ENCODE assay signal across 8 mouse cellular contexts in the genomic region with DNA sequence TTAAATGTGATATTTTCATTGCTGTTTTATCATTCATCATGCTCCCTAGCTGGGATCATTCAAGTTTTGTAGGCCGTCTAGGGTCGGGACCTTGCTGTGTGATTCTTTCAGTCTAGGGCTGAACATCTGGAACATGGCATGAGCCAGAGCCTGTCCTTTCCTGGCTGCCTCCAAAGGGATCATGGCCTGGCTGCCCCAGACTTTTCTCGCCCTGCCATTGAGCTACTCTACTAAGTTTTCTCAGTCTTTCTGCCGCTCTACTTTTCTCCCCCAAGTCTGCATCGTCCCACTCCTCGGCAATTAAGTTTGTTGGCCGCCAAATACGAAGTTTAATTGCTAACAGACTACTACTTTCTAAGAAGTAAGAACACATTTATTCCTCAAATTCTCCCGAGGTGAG. TPM values are rescaled to one million over a fixed set of nuclear protein-coding genes. Genes with fewer than 3 reads are reported as not detected.
DNase-seq lines count a peak whose midpoint lies in the region; ATAC-seq lines count a peak whose summit lies in the region.

No protein-coding gene starts in this region.

- 0 out of 2 replicates have a peak overlapping the region, but pooled peaks have one; percentile 31 for H3K27ac ChIP-seq in forebrain, embryonic 11.5 days (ENCODE audit: low read depth, low read length)
- no peak overlapping the region for H3K27ac ChIP-seq in midbrain, embryonic 11.5 days (ENCODE audit: low read depth, low read length)

- 21% methylated on average over 9 of the region's 9 CpGs for WGBS in forebrain, embryonic 11.5 days
- WGBS in midbrain, embryonic 11.5 days, result 24% methylated on average over 9 of the region's 9 CpGs

- DNase-seq in forebrain, embryonic 11.5 days (ENCODE audit: low spot score), result no peak
- peak; percentile 45 for DNase-seq in kidney, adult 9 months
- peak; percentile 95 for DNase-seq in midbrain, embryonic 11.5 days (ENCODE audit: low spot score, missing footprints)
- no peak for DNase-seq in retina, embryonic 14.5 days (ENCODE audit: low spot score)
- no peak for DNase-seq in cerebellum, adult 11-12 months
- no peak for DNase-seq in thymus, adult 18-20 months

- peaks cover 57% of the 10 kb centered on the region for H3K4me1 ChIP-seq in megakaryocyte, embryonic 14.5 days
- peaks cover 8% of the 10 kb centered on the region; the same call in 1 of the 2 replicates for H3K4me1 ChIP-seq in forebrain, embryonic 11.5 days (replicated peaks; ENCODE audit: control insufficient read depth, insufficient read depth, low read length)
- peaks cover 7% of the 10 kb centered on the region for H3K4me1 ChIP-seq in midbrain, embryonic 11.5 days (ENCODE audit: control insufficient read depth, insufficient read depth, low read length)

- peak overlapping the region; percentile 73 for H3K9ac ChIP-seq in forebrain, embryonic 11.5 days (ENCODE audit: low read length)
- H3K9ac ChIP-seq in midbrain, embryonic 11.5 days (ENCODE audit: low read length), result peak overlapping the region; percentile 88

- peaks cover 35% of the 10 kb centered on the region for H3K36me3 ChIP-seq in megakaryocyte, embryonic 14.5 days (replicated peaks; ENCODE audit: low read length)
- peaks cover 7% of the 10 kb centered on the region; the same call in 1 of the 2 replicates for H3K36me3 ChIP-seq in forebrain, embryonic 11.5 days (ENCODE audit: control insufficient read depth, insufficient read depth, low read length)
- peaks cover 16% of the 10 kb centered on the region for H3K36me3 ChIP-seq in midbrain, embryonic 11.5 days (ENCODE audit: control insufficient read depth, insufficient read depth, low read length)

- ATAC-seq in megakaryocyte, adult 5-6 weeks (ENCODE audit: poor library complexity, severe bottlenecking), result no peak
- ATAC-seq in forebrain, embryonic 11.5 days (replicated peaks; ENCODE audit: low FRiP score), result peak; percentile 39; the same call in 1 of the 2 replicates
- peak; percentile 49 for ATAC-seq in midbrain, embryonic 11.5 days (ENCODE audit: low FRiP score)

- peak overlapping the region; percentile 78 for H3K4me2 ChIP-seq in forebrain, embryonic 11.5 days (ENCODE audit: low read depth, low read length, severe bottlenecking)
- peak overlapping the region; percentile 72 for H3K4me2 ChIP-seq in midbrain, embryonic 11.5 days

- H3K27me3 ChIP-seq in megakaryocyte, embryonic 14.5 days (replicated peaks), result peaks cover 20% of the 10 kb centered on the region
- no peaks in the 10 kb centered on the region for H3K27me3 ChIP-seq in forebrain, embryonic 11.5 days (ENCODE audit: control insufficient read depth, insufficient read depth, low read length)
- no peaks in the 10 kb centered on the region for H3K27me3 ChIP-seq in midbrain, embryonic 11.5 days (ENCODE audit: control insufficient read depth, insufficient read depth, low read length)

- no peaks in the 10 kb centered on the region for H3K9me3 ChIP-seq in megakaryocyte, embryonic 14.5 days
- H3K9me3 ChIP-seq in forebrain, embryonic 11.5 days (ENCODE audit: control insufficient read depth, low read length), result no peaks in the 10 kb centered on the region
- H3K9me3 ChIP-seq in midbrain, embryonic 11.5 days (ENCODE audit: control insufficient read depth, low read length), result no peaks in the 10 kb centered on the region

- H3K4me3 ChIP-seq in megakaryocyte, embryonic 14.5 days (replicated peaks), result peak overlapping the region; percentile 97
- peak overlapping the region; percentile 74 for H3K4me3 ChIP-seq in forebrain, embryonic 11.5 days (ENCODE audit: low read depth, low read length)
- peak overlapping the region; percentile 94 for H3K4me3 ChIP-seq in midbrain, embryonic 11.5 days (ENCODE audit: low read depth, low read length)

RNA-seq across cellular contexts. Expression of gene Tmem214, which starts 1.2 kb away (rescaled TPM):
- 11.8 and 17.0 TPM in 2 replicates for polyA plus RNA-seq in megakaryocyte, embryonic 14.5 days (2012; ENCODE audit: insufficient read depth, low replicate concordance)
- 11.9 and 20.2 TPM in 2 replicates for total RNA-seq in megakaryocyte, adult 5-6 weeks (2015)
- total RNA-seq in megakaryocyte, adult 5-6 weeks (2017), result 14.0 and 16.9 TPM in 2 replicates
- polyA plus RNA-seq in forebrain, embryonic 11.5 days (2014; fragmentation: Nextera tagmentation; extraction: Ambion mirVana), result 49.8 and 52.2 TPM in 2 replicates
- polyA plus RNA-seq in midbrain, embryonic 11.5 days (2014; fragmentation: Nextera tagmentation; extraction: Ambion mirVana), result 32.5 and 35.4 TPM in 2 replicates

RNA-seq across cellular contexts. Expression of gene Agbl5, which starts 19.5 kb away (rescaled TPM):
- polyA plus RNA-seq in megakaryocyte, embryonic 14.5 days (2012; ENCODE audit: insufficient read depth, low replicate concordance), result 36.7 and 70.8 TPM in 2 replicates
- total RNA-seq in megakaryocyte, adult 5-6 weeks (2015), result 5.7 and 7.1 TPM in 2 replicates
- 3.6 and 3.9 TPM in 2 replicates for total RNA-seq in megakaryocyte, adult 5-6 weeks (2017)
- 34.5 and 37.3 TPM in 2 replicates for polyA plus RNA-seq in forebrain, embryonic 11.5 days (2014; fragmentation: Nextera tagmentation; extraction: Ambion mirVana)
- polyA plus RNA-seq in midbrain, embryonic 11.5 days (2014; fragmentation: Nextera tagmentation; extraction: Ambion mirVana), result 22.0 and 22.3 TPM in 2 replicates

RNA-seq across cellular contexts. Expression of gene Ost4, which starts 38.6 kb away (rescaled TPM):
- 57.7 and 180 TPM in 2 replicates for polyA plus RNA-seq in megakaryocyte, embryonic 14.5 days (2012; ENCODE audit: insufficient read depth, low replicate concordance)
- 342 and 413 TPM in 2 replicates for total RNA-seq in megakaryocyte, adult 5-6 weeks (2015)
- total RNA-seq in megakaryocyte, adult 5-6 weeks (2017), result 286 and 294 TPM in 2 replicates
- 339 and 356 TPM in 2 replicates for polyA plus RNA-seq in forebrain, embryonic 11.5 days (2014; fragmentation: Nextera tagmentation; extraction: Ambion mirVana)
- polyA plus RNA-seq in midbrain, embryonic 11.5 days (2014; fragmentation: Nextera tagmentation; extraction: Ambion mirVana), result 340 and 376 TPM in 2 replicates

RNA-seq across cellular contexts. Expression of gene Emilin1, which starts 44.2 kb away (rescaled TPM):
- polyA plus RNA-seq in megakaryocyte, embryonic 14.5 days (2012; ENCODE audit: insufficient read depth, low replicate concordance), result 427 and 497 TPM in 2 replicates
- 20.2 and 20.3 TPM in 2 replicates for total RNA-seq in megakaryocyte, adult 5-6 weeks (2015)
- total RNA-seq in megakaryocyte, adult 5-6 weeks (2017), result 25.5 and 35.5 TPM in 2 replicates
- 44.6 and 44.7 TPM in 2 replicates for polyA plus RNA-seq in forebrain, embryonic 11.5 days (2014; fragmentation: Nextera tagmentation; extraction: Ambion mirVana)
- 28.1 and 30.3 TPM in 2 replicates for polyA plus RNA-seq in midbrain, embryonic 11.5 days (2014; fragmentation: Nextera tagmentation; extraction: Ambion mirVana)

RNA-seq across cellular contexts. Expression of gene Khk, which starts 52.2 kb away (rescaled TPM):
- 11.7 and 40.4 TPM in 2 replicates for polyA plus RNA-seq in megakaryocyte, embryonic 14.5 days (2012; ENCODE audit: insufficient read depth, low replicate concordance)
- 92.3 and 93.8 TPM in 2 replicates for total RNA-seq in megakaryocyte, adult 5-6 weeks (2015)
- total RNA-seq in megakaryocyte, adult 5-6 weeks (2017), result 52.7 and 70.7 TPM in 2 replicates
- polyA plus RNA-seq in forebrain, embryonic 11.5 days (2014; fragmentation: Nextera tagmentation; extraction: Ambion mirVana), result 6.9 and 7.1 TPM in 2 replicates
- 4.6 and 6.9 TPM in 2 replicates for polyA plus RNA-seq in midbrain, embryonic 11.5 days (2014; fragmentation: Nextera tagmentation; extraction: Ambion mirVana)

Comparison
In these comparisons a context has a peak if more than half of its experiments do, and no peak if none do; other contexts are left out.
1. DNase-seq: peak in kidney, adult 9 months (single experiment) and midbrain, embryonic 11.5 days (single experiment); none in forebrain, embryonic 11.5 days (single experiment), retina, embryonic 14.5 days (single experiment), cerebellum, adult 11-12 months (single experiment) and thymus, adult 18-20 months (0 of 2).
2. Peak in every context shown above with its lines, with median percentiles within 50 percentile points of each other: H3K4me3 ChIP-seq.